Mouse (Mus musculus): ENCODE data around the gene Ttpal. TPM values are rescaled to one million over a fixed set of nuclear protein-coding genes. Genes with fewer than 3 reads are reported as not detected.

The Ttpal gene
- 10 to 100 TPM; 48.2 to 50.3 (median 49.2) TPM for total RNA-seq (2022)

- DNase-seq (ENCODE audit: low spot score in 2 of 2), result peak; percentile 75 to 85
These were observed at the start of gene Ttpal for GRCm38 (mm10) chr2:163602101-163602971. TSS of gene Ttpal (plus strand) at chr2:163602314.

- no peak for DNase-seq (ENCODE audit: low spot score in 2 of 2)
These were observed 49.6 kb upstream of the Ttpal start for GRCm38 (mm10) chr2:163552518-163552929.

GRCm38 (mm10) chr2:163554425-163554982 is 47.6 kb upstream of the Ttpal start:
- DNase-seq (ENCODE audit: low spot score in 2 of 2), result no peak

GRCm38 (mm10) chr2:163554996-163555395 is 47.1 kb upstream of the Ttpal start:
- DNase-seq (ENCODE audit: low spot score in 2 of 2), result no peak

- DNase-seq (ENCODE audit: low spot score in 2 of 2), result no peak
These were observed 46.7 kb upstream of the Ttpal start for GRCm38 (mm10) chr2:163555417-163555816.

- DNase-seq (ENCODE audit: low spot score in 2 of 2), result no peak
These were observed 43.6 kb upstream of the Ttpal start for GRCm38 (mm10) chr2:163558548-163558947.

GRCm38 (mm10) chr2:163559236-163559635 is 42.9 kb upstream of the Ttpal start:
- DNase-seq (ENCODE audit: low spot score in 2 of 2), result no peak

GRCm38 (mm10) chr2:163560247-163560646 is 41.9 kb upstream of the Ttpal start:
- no peak for DNase-seq (ENCODE audit: low spot score in 2 of 2)

GRCm38 (mm10) chr2:163561258-163561948 is 40.7 kb upstream of the Ttpal start:
- DNase-seq (ENCODE audit: low spot score in 2 of 2), result no peak

- DNase-seq (ENCODE audit: low spot score in 2 of 2), result no peak
These were observed 37.5 kb upstream of the Ttpal start for GRCm38 (mm10) chr2:163564646-163565045.

GRCm38 (mm10) chr2:163574321-163574720 is 27.8 kb upstream of the Ttpal start:
- DNase-seq (ENCODE audit: low spot score in 2 of 2), result no peak

GRCm38 (mm10) chr2:163575248-163575647 is 26.9 kb upstream of the Ttpal start:
- DNase-seq (ENCODE audit: low spot score in 2 of 2), result no peak

GRCm38 (mm10) chr2:163577986-163578385 is 24.1 kb upstream of the Ttpal start:
- DNase-seq (ENCODE audit: low spot score in 2 of 2), result no peak

- no peak for DNase-seq (ENCODE audit: low spot score in 2 of 2)
These were observed 21.8 kb upstream of the Ttpal start for GRCm38 (mm10) chr2:163580069-163580945.

- DNase-seq (ENCODE audit: low spot score in 2 of 2), result no peak
These were observed 18.7 kb upstream of the Ttpal start for GRCm38 (mm10) chr2:163583226-163584087.

- DNase-seq (ENCODE audit: low spot score in 2 of 2), result no peak
These were observed 18.1 kb upstream of the Ttpal start for GRCm38 (mm10) chr2:163584088-163584426.

- DNase-seq (ENCODE audit: low spot score in 2 of 2), result no peak
These were observed 15.5 kb upstream of the Ttpal start for GRCm38 (mm10) chr2:163586384-163587261.

GRCm38 (mm10) chr2:163587506-163587905 is 14.6 kb upstream of the Ttpal start:
- no peak for DNase-seq (ENCODE audit: low spot score in 2 of 2)

- no peak for DNase-seq (ENCODE audit: low spot score in 2 of 2)
These were observed 11.9 kb upstream of the Ttpal start for GRCm38 (mm10) chr2:163590211-163590610.

Data from layer of hippocampus, adult 8-10 months (tissue).